Mouse (Mus musculus): ENCODE measurements around the gene Rnf144b. TPM values are rescaled to one million over a fixed set of nuclear protein-coding genes. Genes with fewer than 3 reads are reported as not detected.

Gene Rnf144b
- polyA plus RNA-seq, 1 experiment from 2014 or later: 1.3 TPM

GRCm38 (mm10) chr13:47156841-47157240 lies 34.4 kb downstream of the Rnf144b start:
- Histone ChIP-seq H3K4me2 (ENCODE audit: low read depth, low read length) (no peak overlapping the region), H3K9ac (replicated peaks; ENCODE audit: low read depth, low read length) (no peak overlapping the region), H3K4me1 (ENCODE audit: control insufficient read depth, insufficient read depth, low read length) (no peaks in the 10 kb centered on the region), H3K9me3 (ENCODE audit: control insufficient read depth, low read length) (no peaks in the 10 kb centered on the region), H3K27ac (ENCODE audit: low read depth, low read length) (no peak overlapping the region), H3K4me3 (ENCODE audit: low read depth, low read length) (no peak overlapping the region), H3K36me3 (ENCODE audit: control insufficient read depth, insufficient read depth, low read length) (no peaks in the 10 kb centered on the region), H3K27me3 (ENCODE audit: control insufficient read depth, insufficient read depth, low read length) (no peaks in the 10 kb centered on the region)
- WGBS: 57% methylated on average over 5 of the region's 5 CpGs
- no peak for ATAC-seq (ENCODE audit: low read depth)

DNA sequence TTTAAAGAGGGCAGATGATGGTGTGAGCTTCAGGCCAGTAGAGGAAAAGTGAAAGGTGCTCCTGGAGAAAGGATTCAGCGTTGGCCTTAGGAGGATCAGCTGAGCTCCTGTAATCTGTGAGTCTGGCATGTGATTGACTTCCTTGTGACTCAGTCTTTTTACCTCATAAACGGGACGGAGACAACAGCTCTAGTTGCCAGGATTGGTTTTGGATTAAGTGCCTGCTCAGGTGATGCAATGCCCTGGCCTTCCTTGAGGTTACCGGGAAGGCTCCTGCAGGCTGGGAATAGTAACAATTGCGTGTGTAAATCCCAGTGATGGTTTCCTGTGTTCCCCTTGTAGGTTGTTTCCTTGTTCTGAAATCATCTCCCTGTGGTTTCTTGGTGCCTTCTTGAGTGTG lies 39.5 kb downstream of the Rnf144b start:
- no peak overlapping the region for H3K4me2 ChIP-seq (ENCODE audit: low read depth, low read length)
- no peak for ATAC-seq (ENCODE audit: low read depth)
- WGBS: 97% methylated on average over 5 of the region's 5 CpGs

GRCm38 (mm10) chr13:47164732-47165131 lies 42.3 kb downstream of the Rnf144b start:
- H3K27ac ChIP-seq (ENCODE audit: low read depth, low read length): no peak overlapping the region
- H3K4me3 ChIP-seq (ENCODE audit: low read depth, low read length): no peak overlapping the region
- 80% methylated on average over 5 of the region's 5 CpGs for WGBS
- H3K9ac ChIP-seq (replicated peaks; ENCODE audit: low read depth, low read length): no peak overlapping the region
- no peak for ATAC-seq (ENCODE audit: low read depth)
- no peaks in the 10 kb centered on the region for H3K27me3 ChIP-seq (ENCODE audit: control insufficient read depth, insufficient read depth, low read length)
- H3K4me1 ChIP-seq (ENCODE audit: control insufficient read depth, insufficient read depth, low read length): no peaks in the 10 kb centered on the region
- H3K4me2 ChIP-seq (ENCODE audit: low read depth, low read length): no peak overlapping the region
- no peaks in the 10 kb centered on the region for H3K9me3 ChIP-seq (ENCODE audit: control insufficient read depth, low read length)
- H3K36me3 ChIP-seq (ENCODE audit: control insufficient read depth, insufficient read depth, low read length): no peaks in the 10 kb centered on the region

More for the DNA sequence above, 39.5 kb downstream of the Rnf144b start:
- H3K27me3 ChIP-seq (ENCODE audit: control insufficient read depth, insufficient read depth, low read length): no peaks in the 10 kb centered on the region
- H3K27ac ChIP-seq (ENCODE audit: low read depth, low read length): no peak overlapping the region
- H3K9ac ChIP-seq (replicated peaks; ENCODE audit: low read depth, low read length): no peak overlapping the region
- H3K9me3 ChIP-seq (ENCODE audit: control insufficient read depth, low read length): no peaks in the 10 kb centered on the region
- H3K36me3 ChIP-seq (ENCODE audit: control insufficient read depth, insufficient read depth, low read length): no peaks in the 10 kb centered on the region
- no peaks in the 10 kb centered on the region for H3K4me1 ChIP-seq (ENCODE audit: control insufficient read depth, insufficient read depth, low read length)
- H3K4me3 ChIP-seq (ENCODE audit: low read depth, low read length): no peak overlapping the region

DNA sequence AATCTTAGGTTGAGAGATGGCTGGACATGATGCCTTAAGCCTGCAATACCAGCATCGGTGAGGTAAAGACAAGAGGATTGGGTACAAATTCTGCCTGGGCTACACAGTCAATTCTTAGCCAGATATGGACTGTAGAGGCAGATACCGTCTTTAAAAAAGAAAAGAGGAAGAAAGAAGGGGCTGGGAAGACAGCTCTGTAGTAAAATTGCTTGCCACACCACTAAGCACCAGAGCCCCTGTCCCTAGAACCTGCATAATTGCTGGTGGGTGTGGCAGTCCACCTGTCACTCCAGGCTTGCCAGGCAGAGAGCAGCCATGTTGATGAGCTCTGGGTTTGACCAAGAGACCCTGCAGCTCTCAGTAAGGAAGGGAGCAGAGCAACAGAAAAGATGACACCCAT lies 42.8 kb downstream of the Rnf144b start:
- 89% methylated on average over 2 of the region's 2 CpGs for WGBS
- Histone ChIP-seq H3K36me3 (ENCODE audit: control insufficient read depth, insufficient read depth, low read length) (no peaks in the 10 kb centered on the region), H3K9me3 (ENCODE audit: control insufficient read depth, low read length) (no peaks in the 10 kb centered on the region), H3K4me3 (ENCODE audit: low read depth, low read length) (no peak overlapping the region), H3K27me3 (ENCODE audit: control insufficient read depth, insufficient read depth, low read length) (no peaks in the 10 kb centered on the region), H3K4me1 (ENCODE audit: control insufficient read depth, insufficient read depth, low read length) (no peaks in the 10 kb centered on the region), H3K4me2 (ENCODE audit: low read depth, low read length) (no peak overlapping the region), H3K9ac (replicated peaks; ENCODE audit: low read depth, low read length) (no peak overlapping the region), H3K27ac (ENCODE audit: low read depth, low read length) (no peak overlapping the region)
- ATAC-seq (ENCODE audit: low read depth): no peak

DNA sequence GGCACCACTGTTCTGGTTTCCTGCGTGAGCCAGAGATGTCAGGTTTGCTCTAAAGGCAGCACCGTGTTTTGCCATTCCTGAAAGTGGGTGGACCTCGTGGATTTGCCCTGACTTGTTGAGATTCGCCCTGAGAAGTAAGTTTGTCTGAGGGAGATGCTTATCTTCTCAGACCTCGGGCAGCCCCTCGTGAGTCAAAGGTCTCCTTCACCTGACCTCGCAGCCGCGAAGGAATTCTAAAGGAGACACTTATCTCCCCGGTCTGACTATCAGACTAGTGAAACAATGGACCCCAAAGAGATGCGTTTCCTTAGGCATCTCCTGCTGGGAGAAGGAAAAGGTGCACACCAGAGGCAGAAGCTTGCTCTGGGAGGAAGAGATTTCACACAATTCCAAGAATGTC lies 46.0 kb downstream of the Rnf144b start:
- 75% methylated on average over 11 of the region's 11 CpGs for WGBS
- Histone ChIP-seq H3K4me1 (ENCODE audit: control insufficient read depth, insufficient read depth, low read length) (no peaks in the 10 kb centered on the region), H3K36me3 (ENCODE audit: control insufficient read depth, insufficient read depth, low read length) (no peaks in the 10 kb centered on the region), H3K4me2 (ENCODE audit: low read depth, low read length) (no peak overlapping the region), H3K9me3 (ENCODE audit: control insufficient read depth, low read length) (no peaks in the 10 kb centered on the region), H3K27me3 (ENCODE audit: control insufficient read depth, insufficient read depth, low read length) (no peaks in the 10 kb centered on the region), H3K4me3 (ENCODE audit: low read depth, low read length) (no peak overlapping the region), H3K9ac (replicated peaks; ENCODE audit: low read depth, low read length) (no peak overlapping the region), H3K27ac (ENCODE audit: low read depth, low read length) (no peak overlapping the region)
- no peak for ATAC-seq (ENCODE audit: low read depth)

GRCm38 (mm10) chr13:47170026-47170425 lies 47.6 kb downstream of the Rnf144b start:
- H3K4me1 ChIP-seq (ENCODE audit: control insufficient read depth, insufficient read depth, low read length): no peaks in the 10 kb centered on the region
- 84% methylated on average over 4 of the region's 4 CpGs for WGBS
- H3K9ac ChIP-seq (replicated peaks; ENCODE audit: low read depth, low read length): no peak overlapping the region
- no peaks in the 10 kb centered on the region for H3K36me3 ChIP-seq (ENCODE audit: control insufficient read depth, insufficient read depth, low read length)
- H3K9me3 ChIP-seq (ENCODE audit: control insufficient read depth, low read length): no peaks in the 10 kb centered on the region
- no peaks in the 10 kb centered on the region for H3K27me3 ChIP-seq (ENCODE audit: control insufficient read depth, insufficient read depth, low read length)
- no peak for ATAC-seq (ENCODE audit: low read depth)
- H3K4me2 ChIP-seq (ENCODE audit: low read depth, low read length): no peak overlapping the region
- no peak overlapping the region for H3K27ac ChIP-seq (ENCODE audit: low read depth, low read length)
- no peak overlapping the region for H3K4me3 ChIP-seq (ENCODE audit: low read depth, low read length)

GRCm38 (mm10) chr13:47170811-47171555 lies 48.5 kb downstream of the Rnf144b start:
- Histone ChIP-seq H3K4me3 (ENCODE audit: low read depth, low read length) (no peak overlapping the region), H3K9ac (replicated peaks; ENCODE audit: low read depth, low read length) (no peak overlapping the region), H3K9me3 (ENCODE audit: control insufficient read depth, low read length) (no peaks in the 10 kb centered on the region), H3K4me2 (ENCODE audit: low read depth, low read length) (no peak overlapping the region), H3K27ac (ENCODE audit: low read depth, low read length) (no peak overlapping the region), H3K4me1 (ENCODE audit: control insufficient read depth, insufficient read depth, low read length) (no peaks in the 10 kb centered on the region), H3K36me3 (ENCODE audit: control insufficient read depth, insufficient read depth, low read length) (no peaks in the 10 kb centered on the region), H3K27me3 (ENCODE audit: control insufficient read depth, insufficient read depth, low read length) (no peaks in the 10 kb centered on the region)
- ATAC-seq (ENCODE audit: low read depth): no peak
- 77% methylated on average over 13 of the region's 13 CpGs for WGBS

- Histone ChIP-seq H3K4me3 (ENCODE audit: low read depth, low read length) (no peak overlapping the region), H3K27me3 (ENCODE audit: control insufficient read depth, insufficient read depth, low read length) (no peaks in the 10 kb centered on the region), H3K36me3 (ENCODE audit: control insufficient read depth, insufficient read depth, low read length) (no peaks in the 10 kb centered on the region), H3K27ac (ENCODE audit: low read depth, low read length) (no peak overlapping the region), H3K9ac (replicated peaks; ENCODE audit: low read depth, low read length) (no peak overlapping the region), H3K9me3 (ENCODE audit: control insufficient read depth, low read length) (no peaks in the 10 kb centered on the region), H3K4me1 (ENCODE audit: control insufficient read depth, insufficient read depth, low read length) (no peaks in the 10 kb centered on the region), H3K4me2 (ENCODE audit: low read depth, low read length) (no peak overlapping the region)
- no peak for ATAC-seq (ENCODE audit: low read depth)
- WGBS: 88% methylated on average over 10 of the region's 10 CpGs
Measured at GRCm38 (mm10) chr13:47172891-47173290, 50.4 kb downstream of the Rnf144b start.

DNA sequence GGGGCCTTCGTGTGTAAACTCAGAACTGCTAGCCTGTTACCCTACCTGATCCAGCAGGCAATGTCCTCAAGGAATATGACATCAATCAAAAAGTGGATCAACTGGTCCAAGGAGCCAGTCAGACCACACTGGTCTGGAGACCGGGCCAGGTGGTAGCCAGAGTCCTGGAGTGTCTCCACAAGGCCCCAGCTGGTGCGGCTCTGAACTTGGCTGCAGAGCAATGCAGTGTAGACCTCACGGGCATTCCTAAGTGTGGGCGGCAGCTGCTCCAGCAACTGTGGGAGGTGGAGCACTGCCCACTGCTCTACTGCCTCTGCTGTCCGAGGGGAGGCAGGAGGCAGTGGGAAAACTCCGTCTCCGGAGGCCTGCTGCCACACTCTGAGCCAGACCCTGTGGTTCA lies 55.7 kb downstream of the Rnf144b start:
- 78% methylated on average over 8 of the region's 8 CpGs for WGBS
- no peak overlapping the region for H3K4me3 ChIP-seq (ENCODE audit: low read depth, low read length)
- no peaks in the 10 kb centered on the region for H3K36me3 ChIP-seq (ENCODE audit: control insufficient read depth, insufficient read depth, low read length)
- no peaks in the 10 kb centered on the region for H3K27me3 ChIP-seq (ENCODE audit: control insufficient read depth, insufficient read depth, low read length)
- H3K27ac ChIP-seq (ENCODE audit: low read depth, low read length): no peak overlapping the region
- ATAC-seq (ENCODE audit: low read depth): no peak
- H3K9ac ChIP-seq (replicated peaks; ENCODE audit: low read depth, low read length): no peak overlapping the region
- H3K9me3 ChIP-seq (ENCODE audit: control insufficient read depth, low read length): no peaks in the 10 kb centered on the region
- no peak overlapping the region for H3K4me2 ChIP-seq (ENCODE audit: low read depth, low read length)
- H3K4me1 ChIP-seq (ENCODE audit: control insufficient read depth, insufficient read depth, low read length): no peaks in the 10 kb centered on the region
